Mouse (Mus musculus): ENCODE results near the gene Vmn2r83. TPM values are rescaled to one million over a fixed set of nuclear protein-coding genes. Genes with fewer than 3 reads are reported as not detected.

The Vmn2r83 gene
- polyA plus RNA-seq, 1 experiment: not detected

- H3K27ac ChIP-seq (ENCODE audit: insufficient read depth, low read length): no peak overlapping the region
- DNase-seq (ENCODE audit: low read depth in 1 of 2, low spot score in 2 of 2): no peak
- H3K4me1 ChIP-seq (ENCODE audit: control insufficient read depth, insufficient read depth, insufficient read length): peaks cover 5% of the 10 kb centered on the region; the same call in 1 of the 2 replicates
- H3K4me3 ChIP-seq (ENCODE audit: extremely low read depth, insufficient read depth, insufficient read length): no peak overlapping the region
- TF ChIP-seq POLR2A (IDR thresholded peaks at IDR 0.05; ENCODE audit: low read depth, low read length) (no peak), CTCF (IDR thresholded peaks at IDR 0.05; ENCODE audit: extremely low read depth, insufficient read depth, insufficient read length, insufficient replicate concordance) (no peak)
- no peaks in the 10 kb centered on the region for H3K27me3 ChIP-seq (ENCODE audit: control insufficient read depth, insufficient read depth, low read length)
- H3K36me3 ChIP-seq (ENCODE audit: control insufficient read depth, insufficient read depth, low read length): no peaks in the 10 kb centered on the region
- WGBS: 96% methylated on average over 13 of the region's 13 CpGs
Observed at GRCm38 (mm10) chr10:79530721-79531120, 62.2 kb downstream of the Vmn2r83 start.

- Histone ChIP-seq H3K4me3 (ENCODE audit: extremely low read depth, insufficient read depth, insufficient read length) (no peak overlapping the region), H3K27me3 (ENCODE audit: control insufficient read depth, insufficient read depth, low read length) (no peaks in the 10 kb centered on the region), H3K27ac (ENCODE audit: insufficient read depth, low read length) (no peak overlapping the region), H3K36me3 (ENCODE audit: control insufficient read depth, insufficient read depth, low read length) (no peaks in the 10 kb centered on the region), H3K4me1 (ENCODE audit: control insufficient read depth, insufficient read depth, insufficient read length) (peaks cover 5% of the 10 kb centered on the region; the same call in 1 of the 2 replicates)
- 92% methylated on average over 3 of the region's 3 CpGs for WGBS
- DNase-seq (ENCODE audit: low read depth in 1 of 2, low spot score in 2 of 2): no peak
- TF ChIP-seq POLR2A (IDR thresholded peaks at IDR 0.05; ENCODE audit: low read depth, low read length): no peak
- no peak for TF ChIP-seq CTCF (IDR thresholded peaks at IDR 0.05; ENCODE audit: extremely low read depth, insufficient read depth, insufficient read length, insufficient replicate concordance)
Observed at GRCm38 (mm10) chr10:79531593-79531992, 63.1 kb downstream of the Vmn2r83 start.

GRCm38 (mm10) chr10:79532678-79533077, 64.1 kb downstream of the Vmn2r83 start:
- TF ChIP-seq POLR2A (IDR thresholded peaks at IDR 0.05; ENCODE audit: low read depth, low read length) (no peak), CTCF (IDR thresholded peaks at IDR 0.05; ENCODE audit: extremely low read depth, insufficient read depth, insufficient read length, insufficient replicate concordance) (no peak)
- 56% methylated on average over 3 of the region's 3 CpGs for whole genome bisulfite sequencing
- H3K4me3 ChIP-seq (ENCODE audit: extremely low read depth, insufficient read depth, insufficient read length): peak overlapping the region; percentile 80; the same call in 1 of the 2 replicates
- no peak overlapping the region for H3K27ac ChIP-seq (ENCODE audit: insufficient read depth, low read length)
- no peak for DNase-seq (ENCODE audit: low read depth in 1 of 2, low spot score in 2 of 2)
- H3K4me1 ChIP-seq (ENCODE audit: control insufficient read depth, insufficient read depth, insufficient read length): peaks cover 5% of the 10 kb centered on the region; the same call in 1 of the 2 replicates
- H3K27me3 ChIP-seq (ENCODE audit: control insufficient read depth, insufficient read depth, low read length): no peaks in the 10 kb centered on the region
- H3K36me3 ChIP-seq (ENCODE audit: control insufficient read depth, insufficient read depth, low read length): no peaks in the 10 kb centered on the region

DNA sequence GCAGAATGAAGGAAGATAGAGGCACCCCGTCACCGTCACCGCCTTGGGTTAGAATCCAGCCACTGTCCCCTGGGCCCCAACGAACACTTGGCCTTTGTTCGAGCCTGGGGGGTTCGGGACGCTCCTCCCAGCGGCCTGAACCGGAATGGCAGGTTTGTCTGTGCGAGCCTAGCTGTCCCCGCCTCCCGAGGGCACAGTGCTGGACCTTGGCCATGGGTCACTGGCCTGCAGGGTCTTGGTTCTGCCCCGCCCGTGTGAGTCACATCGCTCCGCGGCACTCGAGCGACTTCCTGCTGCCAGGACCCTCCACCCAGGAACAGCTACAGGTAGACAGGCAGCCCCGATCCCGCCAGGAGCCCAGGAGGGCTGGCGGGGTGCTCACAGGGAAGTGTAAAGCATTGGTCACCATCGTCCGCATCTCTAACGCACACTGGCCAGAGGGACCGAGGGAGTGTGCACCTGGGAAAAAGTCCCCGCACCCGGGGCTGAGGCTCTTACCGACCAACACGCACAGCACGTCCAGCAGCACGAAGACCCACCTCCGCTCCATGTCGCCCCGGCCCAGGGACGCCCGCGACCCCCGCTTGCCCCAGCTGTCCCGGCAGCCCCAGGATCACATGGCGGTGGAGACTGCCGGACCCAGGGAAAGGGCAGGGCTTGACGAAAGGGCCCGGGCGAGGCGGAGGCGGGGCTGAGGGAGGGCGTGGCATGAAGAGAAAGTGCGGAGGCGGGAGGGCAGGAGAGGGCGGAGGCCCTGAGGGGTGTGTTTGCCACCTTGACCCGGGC, 64.8 kb downstream of the Vmn2r83 start, which contains the start of gene Plpp2:
TSS of gene Plpp2 (minus strand) at position 671 of the 786 bp plus-strand sequence.
- WGBS: 2% methylated on average over 49 of the region's 52 CpGs
- H3K27me3 ChIP-seq (ENCODE audit: control insufficient read depth, insufficient read depth, low read length): no peaks in the 10 kb centered on the region
- H3K36me3 ChIP-seq (ENCODE audit: control insufficient read depth, insufficient read depth, low read length): no peaks in the 10 kb centered on the region
- peak in 1 of 2 experiments; percentile 74 for DNase-seq (ENCODE audit: low read depth in 1 of 2, low spot score in 2 of 2)
- no peak within 1 kb of the TSS for H3K27ac ChIP-seq (ENCODE audit: insufficient read depth, low read length)
- H3K4me1 ChIP-seq (ENCODE audit: control insufficient read depth, insufficient read depth, insufficient read length): peaks cover 5% of the 10 kb centered on the region; the same call in 1 of the 2 replicates
- TF ChIP-seq CTCF (IDR thresholded peaks at IDR 0.05; ENCODE audit: extremely low read depth, insufficient read depth, insufficient read length, insufficient replicate concordance): peak; percentile 48; the same call in 1 of the 2 replicates
- TF ChIP-seq POLR2A (IDR thresholded peaks at IDR 0.05; ENCODE audit: low read depth, low read length): no peak
- H3K4me3 ChIP-seq (ENCODE audit: extremely low read depth, insufficient read depth, insufficient read length): peak within 1 kb of the TSS; percentile 80

- WGBS: 85% methylated on average over 2 of the region's 2 CpGs
- no peak for DNase-seq (ENCODE audit: low read depth in 1 of 2, low spot score in 2 of 2)
- H3K27ac ChIP-seq (ENCODE audit: insufficient read depth, low read length): no peak overlapping the region
- peaks cover 5% of the 10 kb centered on the region; the same call in 1 of the 2 replicates for H3K4me1 ChIP-seq (ENCODE audit: control insufficient read depth, insufficient read depth, insufficient read length)
- H3K4me3 ChIP-seq (ENCODE audit: extremely low read depth, insufficient read depth, insufficient read length): no peak overlapping the region
- TF ChIP-seq POLR2A (IDR thresholded peaks at IDR 0.05; ENCODE audit: low read depth, low read length): no peak
- no peak for TF ChIP-seq CTCF (IDR thresholded peaks at IDR 0.05; ENCODE audit: extremely low read depth, insufficient read depth, insufficient read length, insufficient replicate concordance)
- no peaks in the 10 kb centered on the region for H3K36me3 ChIP-seq (ENCODE audit: control insufficient read depth, insufficient read depth, low read length)
- no peaks in the 10 kb centered on the region for H3K27me3 ChIP-seq (ENCODE audit: control insufficient read depth, insufficient read depth, low read length)
Observed at GRCm38 (mm10) chr10:79534426-79534825, 65.9 kb downstream of the Vmn2r83 start.

GRCm38 (mm10) chr10:79535431-79535830, 66.9 kb downstream of the Vmn2r83 start:
- H3K27ac ChIP-seq (ENCODE audit: insufficient read depth, low read length): no peak overlapping the region
- TF ChIP-seq CTCF (IDR thresholded peaks at IDR 0.05; ENCODE audit: extremely low read depth, insufficient read depth, insufficient read length, insufficient replicate concordance) (no peak), POLR2A (IDR thresholded peaks at IDR 0.05; ENCODE audit: low read depth, low read length) (no peak)
- no peak for DNase-seq (ENCODE audit: low read depth in 1 of 2, low spot score in 2 of 2)
- peaks cover 5% of the 10 kb centered on the region; the same call in 1 of the 2 replicates for H3K4me1 ChIP-seq (ENCODE audit: control insufficient read depth, insufficient read depth, insufficient read length)
- H3K4me3 ChIP-seq (ENCODE audit: extremely low read depth, insufficient read depth, insufficient read length): no peak overlapping the region
- H3K36me3 ChIP-seq (ENCODE audit: control insufficient read depth, insufficient read depth, low read length): peaks cover 2% of the 10 kb centered on the region; the same call in 1 of the 2 replicates
- H3K27me3 ChIP-seq (ENCODE audit: control insufficient read depth, insufficient read depth, low read length): no peaks in the 10 kb centered on the region
- WGBS: 90% methylated on average over 1 of the region's 1 CpGs

Measured in spleen, adult 2 months (tissue).